Mouse (Mus musculus): Measurements from ENCODE around the gene Brap. TPM values are rescaled to one million over a fixed set of nuclear protein-coding genes. Genes with fewer than 3 reads are reported as not detected.

Gene Brap
- polyA plus RNA-seq, 1 experiment from 2014 or later, result 51.9 TPM

- peak; percentile 29 for DNase-seq (ENCODE audit: low spot score)
Observed at GRCm38 (mm10) chr5:121714331-121714730, 54.0 kb downstream of the Brap start.

- no peak for DNase-seq (ENCODE audit: low spot score)
Observed at GRCm38 (mm10) chr5:121714928-121715327, 54.6 kb downstream of the Brap start.

GRCm38 (mm10) chr5:121718462-121718861, 58.1 kb downstream of the Brap start:
- DNase-seq (ENCODE audit: low spot score), result no peak

GRCm38 (mm10) chr5:121720888-121721585, 60.7 kb downstream of the Brap start:
- peak; percentile 14 for DNase-seq (ENCODE audit: low spot score)

GRCm38 (mm10) chr5:121721841-121722240, 61.5 kb downstream of the Brap start:
- DNase-seq (ENCODE audit: low spot score), result no peak

DNA sequence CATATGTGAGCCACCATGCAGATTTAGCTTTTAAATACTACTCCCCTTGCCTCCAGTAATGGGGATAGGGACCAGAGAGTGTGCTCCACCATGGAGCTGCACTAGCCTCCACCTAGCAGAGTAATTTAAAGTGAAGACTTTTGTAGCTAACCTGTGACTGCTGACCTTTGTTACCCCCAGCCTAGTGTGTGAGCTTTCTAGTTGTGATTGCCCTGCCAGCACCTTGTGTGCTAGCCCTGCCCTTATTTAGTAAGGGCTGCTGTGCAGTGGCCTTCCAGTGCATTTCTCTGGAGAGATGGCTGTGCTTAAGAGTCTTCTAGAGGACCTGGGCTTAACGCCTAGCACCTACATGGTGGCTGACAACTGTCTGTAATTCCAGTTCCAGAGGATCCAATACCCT, 64.3 kb downstream of the Brap start:
- DNase-seq (ENCODE audit: low spot score), result no peak

DNA sequence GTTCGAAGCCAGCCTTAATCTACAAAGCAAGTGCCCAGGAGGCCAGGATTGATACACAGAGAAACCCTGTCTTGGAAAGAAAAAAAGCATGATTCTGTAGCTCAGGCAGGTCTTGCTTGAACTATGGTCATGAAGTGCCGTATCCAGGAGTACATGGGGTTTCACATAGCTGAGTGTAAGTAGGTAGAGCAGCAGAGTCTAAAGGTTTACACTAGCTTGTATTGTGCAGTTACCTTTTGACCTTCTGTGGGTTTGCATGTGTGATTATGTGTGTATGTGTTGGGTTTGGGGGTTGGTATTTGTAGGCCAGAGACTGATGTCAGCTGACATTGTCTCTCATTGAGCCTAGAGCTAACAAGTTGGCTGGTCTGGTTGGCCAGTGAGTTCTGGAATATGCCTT, 69.7 kb downstream of the Brap start:
- DNase-seq (ENCODE audit: low spot score), result no peak

DNA sequence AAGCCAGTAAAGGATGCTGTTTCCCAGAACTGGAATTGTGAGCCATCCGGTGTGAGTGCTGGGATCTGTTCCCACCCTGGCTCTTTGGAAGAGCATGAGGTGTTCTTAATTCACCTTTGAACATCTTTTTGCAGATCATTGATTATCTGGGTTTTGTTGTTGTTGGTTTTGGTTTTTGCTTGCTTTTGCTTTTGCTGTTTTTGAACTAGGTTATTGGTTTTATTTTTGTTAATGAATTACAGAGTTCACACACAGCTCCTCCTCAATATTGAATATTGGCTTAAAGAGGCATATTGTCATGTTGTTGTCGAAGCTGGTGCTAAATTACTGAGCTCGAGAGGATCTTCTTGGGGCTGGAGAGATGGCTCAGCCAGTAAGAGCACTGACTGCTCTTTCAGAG, 76.3 kb downstream of the Brap start:
- no peak for DNase-seq (ENCODE audit: low spot score)

Other genes starting within 250 kb of the Brap start
- 1.5 and 2.0 TPM in 2 replicates for gene Tmem116, start 208.7 kb upstream of the Brap start, polyA plus RNA-seq (2015; fragmentation: Nextera tagmentation; extraction: Ambion mirVana)
- 102 and 107 TPM in 2 replicates for gene Erp29, start 208.1 kb upstream of the Brap start, polyA plus RNA-seq (2015; fragmentation: Nextera tagmentation; extraction: Ambion mirVana)
- gene Adam1b, start 157.1 kb upstream of the Brap start, polyA plus RNA-seq (2015; fragmentation: Nextera tagmentation; extraction: Ambion mirVana), result 0.05 TPM in 1 of 2 replicates, not detected in the other
- 0.64 and 0.66 TPM in 2 replicates for gene Adam1a, start 115.1 kb upstream of the Brap start, polyA plus RNA-seq (2015; fragmentation: Nextera tagmentation; extraction: Ambion mirVana)
- gene Gm42878, start 115.1 kb upstream of the Brap start, polyA plus RNA-seq (2015; fragmentation: Nextera tagmentation; extraction: Ambion mirVana), result not detected in 2 replicates
- 46.7 and 52.1 TPM in 2 replicates for gene Mapkapk5, start 114.7 kb upstream of the Brap start, polyA plus RNA-seq (2015; fragmentation: Nextera tagmentation; extraction: Ambion mirVana)
- 127 and 128 TPM in 2 replicates for gene Aldh2, start 66.7 kb upstream of the Brap start, polyA plus RNA-seq (2015; fragmentation: Nextera tagmentation; extraction: Ambion mirVana)
- gene Acad12, start 41.6 kb upstream of the Brap start, polyA plus RNA-seq (2015; fragmentation: Nextera tagmentation; extraction: Ambion mirVana), result 1.3 and 1.4 TPM in 2 replicates
- 2.6 and 3.4 TPM in 2 replicates for gene Acad10, start within 50 bp of the Brap start, polyA plus RNA-seq (2015; fragmentation: Nextera tagmentation; extraction: Ambion mirVana)
- gene Atxn2, start 50.8 kb downstream of the Brap start, polyA plus RNA-seq (2015; fragmentation: Nextera tagmentation; extraction: Ambion mirVana), result 34.9 and 46.6 TPM in 2 replicates
- 13.1 and 13.9 TPM in 2 replicates for gene Sh2b3, start 177.1 kb downstream of the Brap start, polyA plus RNA-seq (2015; fragmentation: Nextera tagmentation; extraction: Ambion mirVana)
- gene Pheta1, start 188.4 kb downstream of the Brap start, polyA plus RNA-seq (2015; fragmentation: Nextera tagmentation; extraction: Ambion mirVana), result 14.0 and 15.2 TPM in 2 replicates